Mouse (Mus musculus): ENCODE data around the gene Fosb. TPM values are rescaled to one million over a fixed set of nuclear protein-coding genes. Genes with fewer than 3 reads are reported as not detected.
A peak's percentile ranks its signal among the peaks of the same experiment; 100 is the strongest.

Gene Fosb
- polyA plus RNA-seq, 1 experiment from 2014 or later: 0.07 TPM

DNA sequence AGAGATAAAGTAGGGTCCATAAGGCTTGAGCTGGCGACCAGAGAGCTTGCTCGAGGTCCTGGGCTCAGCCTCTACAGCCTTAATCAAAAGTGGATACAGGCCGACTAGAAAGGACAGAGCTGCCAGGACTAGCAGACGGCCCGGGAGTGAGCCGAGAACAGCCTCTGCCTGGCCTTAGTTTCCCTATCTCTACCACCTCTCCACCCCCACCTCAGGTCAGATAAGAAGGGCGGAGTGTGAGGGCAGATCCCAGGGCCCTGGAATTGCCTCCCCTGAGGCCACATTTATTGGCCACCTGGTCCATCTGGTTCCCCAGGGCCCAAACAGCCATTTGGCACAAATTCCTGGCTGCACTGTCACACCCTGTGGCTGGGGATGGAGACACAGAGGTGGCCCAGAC lies 44.7 kb downstream of the Fosb start:
- WGBS: 52% methylated on average over 7 of the region's 7 CpGs
- 0 out of 2 replicates have a peak, but pooled peaks have one; percentile 8 for ATAC-seq (ENCODE audit: insufficient number of reproducible peaks, insufficient read depth, low FRiP score, low read depth)
- Histone ChIP-seq H3K9me3 (ENCODE audit: control insufficient read depth, low read depth, low read length) (no peaks in the 10 kb centered on the region), H3K27me3 (ENCODE audit: control insufficient read depth, insufficient read depth, low read length) (no peaks in the 10 kb centered on the region), H3K4me2 (replicated peaks; ENCODE audit: low read depth, low read length) (no peak overlapping the region), H3K4me1 (ENCODE audit: control insufficient read depth, insufficient read depth, low read length) (peaks cover 24% of the 10 kb centered on the region; the same call in 1 of the 2 replicates), H3K36me3 (ENCODE audit: control insufficient read depth, insufficient read depth, low read length) (peaks cover 58% of the 10 kb centered on the region), H3K27ac (ENCODE audit: low read length) (no peak overlapping the region), H3K9ac (replicated peaks; ENCODE audit: low read depth, low read length) (no peak overlapping the region), H3K4me3 (ENCODE audit: low read depth, low read length) (no peak overlapping the region)

GRCm38 (mm10) chr7:19258336-19258735 lies 51.5 kb downstream of the Fosb start:
- no peak for ATAC-seq (ENCODE audit: insufficient number of reproducible peaks, insufficient read depth, low FRiP score, low read depth)
- no peaks in the 10 kb centered on the region for H3K27me3 ChIP-seq (ENCODE audit: control insufficient read depth, insufficient read depth, low read length)
- WGBS: 82% methylated on average over 3 of the region's 3 CpGs
- H3K4me3 ChIP-seq (ENCODE audit: low read depth, low read length): no peak overlapping the region
- H3K4me1 ChIP-seq (ENCODE audit: control insufficient read depth, insufficient read depth, low read length): no peaks in the 10 kb centered on the region
- H3K9me3 ChIP-seq (ENCODE audit: control insufficient read depth, low read depth, low read length): no peaks in the 10 kb centered on the region
- no peak overlapping the region for H3K27ac ChIP-seq (ENCODE audit: low read length)
- no peak overlapping the region for H3K9ac ChIP-seq (replicated peaks; ENCODE audit: low read depth, low read length)
- peaks cover 70% of the 10 kb centered on the region for H3K36me3 ChIP-seq (ENCODE audit: control insufficient read depth, insufficient read depth, low read length)
- no peak overlapping the region for H3K4me2 ChIP-seq (replicated peaks; ENCODE audit: low read depth, low read length)

- H3K27ac ChIP-seq (ENCODE audit: low read length): no peak overlapping the region
- 40% methylated on average over 11 of the region's 11 CpGs for WGBS
These were observed 52.3 kb downstream of the Fosb start for GRCm38 (mm10) chr7:19257390-19258022.

GRCm38 (mm10) chr7:19256567-19256966 lies 53.3 kb downstream of the Fosb start:
- no peaks in the 10 kb centered on the region for H3K9me3 ChIP-seq (ENCODE audit: control insufficient read depth, low read depth, low read length)
- H3K4me2 ChIP-seq (replicated peaks; ENCODE audit: low read depth, low read length): no peak overlapping the region
- no peaks in the 10 kb centered on the region for H3K4me1 ChIP-seq (ENCODE audit: control insufficient read depth, insufficient read depth, low read length)
- H3K36me3 ChIP-seq (ENCODE audit: control insufficient read depth, insufficient read depth, low read length): peaks cover 55% of the 10 kb centered on the region
- H3K4me3 ChIP-seq (ENCODE audit: low read depth, low read length): no peak overlapping the region
- no peak overlapping the region for H3K27ac ChIP-seq (ENCODE audit: low read length)
- no peaks in the 10 kb centered on the region for H3K27me3 ChIP-seq (ENCODE audit: control insufficient read depth, insufficient read depth, low read length)
- no peak for ATAC-seq (ENCODE audit: insufficient number of reproducible peaks, insufficient read depth, low FRiP score, low read depth)
- H3K9ac ChIP-seq (replicated peaks; ENCODE audit: low read depth, low read length): no peak overlapping the region
- WGBS: 86% methylated on average over 7 of the region's 7 CpGs

More at GRCm38 (mm10) chr7:19257390-19258022, 52.3 kb downstream of the Fosb start:
- Histone ChIP-seq H3K9me3 (ENCODE audit: control insufficient read depth, low read depth, low read length) (no peaks in the 10 kb centered on the region), H3K36me3 (ENCODE audit: control insufficient read depth, insufficient read depth, low read length) (peaks cover 62% of the 10 kb centered on the region), H3K27me3 (ENCODE audit: control insufficient read depth, insufficient read depth, low read length) (no peaks in the 10 kb centered on the region), H3K9ac (replicated peaks; ENCODE audit: low read depth, low read length) (no peak overlapping the region), H3K4me2 (replicated peaks; ENCODE audit: low read depth, low read length) (no peak overlapping the region), H3K4me1 (ENCODE audit: control insufficient read depth, insufficient read depth, low read length) (no peaks in the 10 kb centered on the region), H3K4me3 (ENCODE audit: low read depth, low read length) (no peak overlapping the region)
- ATAC-seq (ENCODE audit: insufficient number of reproducible peaks, insufficient read depth, low FRiP score, low read depth): peak; percentile 82; the same call in 1 of the 2 replicates

- H3K4me1 ChIP-seq (ENCODE audit: control insufficient read depth, insufficient read depth, low read length): no peaks in the 10 kb centered on the region
- no peak for ATAC-seq (ENCODE audit: insufficient number of reproducible peaks, insufficient read depth, low FRiP score, low read depth)
- peaks cover 44% of the 10 kb centered on the region for H3K36me3 ChIP-seq (ENCODE audit: control insufficient read depth, insufficient read depth, low read length)
- no peak overlapping the region for H3K27ac ChIP-seq (ENCODE audit: low read length)
- H3K4me3 ChIP-seq (ENCODE audit: low read depth, low read length): no peak overlapping the region
- WGBS: 85% methylated on average over 17 of the region's 17 CpGs
- H3K9ac ChIP-seq (replicated peaks; ENCODE audit: low read depth, low read length): no peak overlapping the region
- H3K27me3 ChIP-seq (ENCODE audit: control insufficient read depth, insufficient read depth, low read length): no peaks in the 10 kb centered on the region
- H3K4me2 ChIP-seq (replicated peaks; ENCODE audit: low read depth, low read length): no peak overlapping the region
- no peaks in the 10 kb centered on the region for H3K9me3 ChIP-seq (ENCODE audit: control insufficient read depth, low read depth, low read length)
These were observed 54.5 kb downstream of the Fosb start for GRCm38 (mm10) chr7:19255395-19255794.

GRCm38 (mm10) chr7:19253437-19253836 lies 56.4 kb downstream of the Fosb start:
- no peak overlapping the region for H3K4me3 ChIP-seq (ENCODE audit: low read depth, low read length)
- no peaks in the 10 kb centered on the region for H3K9me3 ChIP-seq (ENCODE audit: control insufficient read depth, low read depth, low read length)
- H3K36me3 ChIP-seq (ENCODE audit: control insufficient read depth, insufficient read depth, low read length): peaks cover 25% of the 10 kb centered on the region
- H3K4me2 ChIP-seq (replicated peaks; ENCODE audit: low read depth, low read length): no peak overlapping the region
- WGBS: 71% methylated on average over 5 of the region's 5 CpGs
- H3K4me1 ChIP-seq (ENCODE audit: control insufficient read depth, insufficient read depth, low read length): no peaks in the 10 kb centered on the region
- no peak for ATAC-seq (ENCODE audit: insufficient number of reproducible peaks, insufficient read depth, low FRiP score, low read depth)
- H3K27me3 ChIP-seq (ENCODE audit: control insufficient read depth, insufficient read depth, low read length): no peaks in the 10 kb centered on the region
- H3K27ac ChIP-seq (ENCODE audit: low read length): no peak overlapping the region
- H3K9ac ChIP-seq (replicated peaks; ENCODE audit: low read depth, low read length): no peak overlapping the region

Other genes with a start within 250 kb of the Fosb start
- 14.3 and 16.8 TPM in 2 replicates for gene Dmwd, start 233.8 kb downstream of the Fosb start, polyA plus RNA-seq (2014; fragmentation: Nextera tagmentation; extraction: Ambion mirVana)
- gene Dmpk, start 226.2 kb downstream of the Fosb start, polyA plus RNA-seq (2014; fragmentation: Nextera tagmentation; extraction: Ambion mirVana): 70.9 and 72.0 TPM in 2 replicates
- 17.4 and 18.6 TPM in 2 replicates for gene Six5, start 215.5 kb downstream of the Fosb start, polyA plus RNA-seq (2014; fragmentation: Nextera tagmentation; extraction: Ambion mirVana)
- 4.6 and 5.7 TPM in 2 replicates for gene Gm4969, start 191.7 kb downstream of the Fosb start, polyA plus RNA-seq (2014; fragmentation: Nextera tagmentation; extraction: Ambion mirVana)
- gene Fbxo46, start 190.2 kb downstream of the Fosb start, polyA plus RNA-seq (2014; fragmentation: Nextera tagmentation; extraction: Ambion mirVana): 9.1 and 9.5 TPM in 2 replicates
- 10.9 and 11.3 TPM in 2 replicates for gene Qpctl, start 160.8 kb downstream of the Fosb start, polyA plus RNA-seq (2014; fragmentation: Nextera tagmentation; extraction: Ambion mirVana)
- 143 and 161 TPM in 2 replicates for gene Snrpd2, start 160.3 kb downstream of the Fosb start, polyA plus RNA-seq (2014; fragmentation: Nextera tagmentation; extraction: Ambion mirVana)
- 1.1 and 1.9 TPM in 2 replicates for gene Gipr, start 143.9 kb downstream of the Fosb start, polyA plus RNA-seq (2014; fragmentation: Nextera tagmentation; extraction: Ambion mirVana)
- gene Eml2, start 133.6 kb downstream of the Fosb start, polyA plus RNA-seq (2014; fragmentation: Nextera tagmentation; extraction: Ambion mirVana): 4.1 and 4.8 TPM in 2 replicates
- 1.4 and 2.0 TPM in 2 replicates for gene Gpr4, start 97.5 kb downstream of the Fosb start, polyA plus RNA-seq (2014; fragmentation: Nextera tagmentation; extraction: Ambion mirVana)
- 37.1 and 42.9 TPM in 2 replicates for gene Opa3, start 81.7 kb downstream of the Fosb start, polyA plus RNA-seq (2014; fragmentation: Nextera tagmentation; extraction: Ambion mirVana)
- gene Vasp, start 38.2 kb downstream of the Fosb start, polyA plus RNA-seq (2014; fragmentation: Nextera tagmentation; extraction: Ambion mirVana): 48.1 and 64.9 TPM in 2 replicates
- 0.15 TPM in 1 of 2 replicates, not detected in the other for gene Ppm1n, start 30.0 kb downstream of the Fosb start, polyA plus RNA-seq (2014; fragmentation: Nextera tagmentation; extraction: Ambion mirVana)
- gene Rtn2, start 27.4 kb downstream of the Fosb start, polyA plus RNA-seq (2014; fragmentation: Nextera tagmentation; extraction: Ambion mirVana): 11.7 and 13.9 TPM in 2 replicates
- 86.0 and 92.8 TPM in 2 replicates for gene Ercc1, start 34.7 kb upstream of the Fosb start, polyA plus RNA-seq (2014; fragmentation: Nextera tagmentation; extraction: Ambion mirVana)
- gene Cd3eap, start 49.4 kb upstream of the Fosb start, polyA plus RNA-seq (2014; fragmentation: Nextera tagmentation; extraction: Ambion mirVana): 20.5 and 23.9 TPM in 2 replicates
- 9.6 and 10.0 TPM in 2 replicates for gene Ppp1r13l, start 49.7 kb upstream of the Fosb start, polyA plus RNA-seq (2014; fragmentation: Nextera tagmentation; extraction: Ambion mirVana)
- 8.8 and 10.3 TPM in 2 replicates for gene Ercc2, start 72.0 kb upstream of the Fosb start, polyA plus RNA-seq (2014; fragmentation: Nextera tagmentation; extraction: Ambion mirVana)
- 6.0 and 8.9 TPM in 2 replicates for gene Klc3, start 94.1 kb upstream of the Fosb start, polyA plus RNA-seq (2014; fragmentation: Nextera tagmentation; extraction: Ambion mirVana)
- 1.7 and 3.2 TPM in 2 replicates for gene Ckm, start 94.7 kb upstream of the Fosb start, polyA plus RNA-seq (2014; fragmentation: Nextera tagmentation; extraction: Ambion mirVana)
- 8.6 and 9.7 TPM in 2 replicates for gene Mark4, start 148.8 kb upstream of the Fosb start, polyA plus RNA-seq (2014; fragmentation: Nextera tagmentation; extraction: Ambion mirVana)
- gene Exoc3l2, start 153.3 kb upstream of the Fosb start, polyA plus RNA-seq (2014; fragmentation: Nextera tagmentation; extraction: Ambion mirVana): 0.55 and 1.2 TPM in 2 replicates
- gene Bloc1s3, start 198.3 kb upstream of the Fosb start, polyA plus RNA-seq (2014; fragmentation: Nextera tagmentation; extraction: Ambion mirVana): 0.74 and 1.3 TPM in 2 replicates
- gene Trappc6a, start 198.3 kb upstream of the Fosb start, polyA plus RNA-seq (2014; fragmentation: Nextera tagmentation; extraction: Ambion mirVana): 83.4 and 89.0 TPM in 2 replicates
- gene Nkpd1, start 207.8 kb upstream of the Fosb start, polyA plus RNA-seq (2014; fragmentation: Nextera tagmentation; extraction: Ambion mirVana): not detected in 2 replicates

All from stomach, embryonic 14.5 days (tissue).